Mouse (Mus musculus) liver, embryonic 14.5 days (tissue): ENCODE measurements around the gene Procr. TPM values are rescaled to one million over a fixed set of nuclear protein-coding genes. Genes with fewer than 3 reads are reported as not detected.

Experiments
- ATAC-seq: fragments of 200-750 bp; cut with Nextera tagmentation; 2 replicates; pipeline ENCODE4 v1.8.0; 2017; ENCODE audit warnings: moderate number of reproducible peaks, mild to moderate bottlenecking, moderate library complexity; ENCODE audit not compliant: insufficient read depth
- DNase-seq, 3 experiments: peaks; one replicate each; pipeline ENCODE4 v3.0.0-alpha.2; 2012 to 2013; ENCODE audit warnings: low read depth in 3 of 3, low spot score in 3 of 3
- H3K27ac ChIP-seq: fragments of 300-500 bp; sonication (generic); 2 replicates; pipeline ENCODE4 v1.5.1; 2014; ENCODE audit warnings: moderate library complexity, mild to moderate bottlenecking, control low read depth, inconsistent platforms
- H3K27me3 ChIP-seq: fragments of 300-500 bp; sonication (generic); 2 replicates; pipeline ENCODE4 v1.6.1; 2014; ENCODE audit warnings: mild to moderate bottlenecking, low read length, moderate library complexity; ENCODE audit not compliant: control insufficient read depth, insufficient read depth
- H3K36me3 ChIP-seq: fragments of 300-500 bp; sonication (generic); replicated peaks from 2 replicates; pipeline ENCODE4 v1.6.1; 2014; ENCODE audit warnings: low read depth; ENCODE audit not compliant: control insufficient read depth, insufficient read depth
- H3K4me1 ChIP-seq, 2 experiments: fragments of 200-500 bp in 1 of 2; fragments of 300-500 bp in 1 of 2; sonication (generic) in 1 of 2; replicated peaks; 2 replicates each; pipeline ENCODE4 v1.6.1; 2012 to 2014; ENCODE audit warnings: antibody characterized with exemption in 1 of 2, inconsistent platforms in 1 of 2, low read length in 1 of 2; ENCODE audit not compliant: control insufficient read depth in 2 of 2, insufficient read depth in 2 of 2
- H3K4me2 ChIP-seq: fragments of 300-500 bp; sonication (generic); 2 replicates; pipeline ENCODE4 v1.6.1; 2014; ENCODE audit warnings: low read depth, mild to moderate bottlenecking, control low read depth, moderate library complexity
- H3K4me3 ChIP-seq, 2 experiments: fragments of 200-500 bp in 1 of 2; fragments of 300-500 bp in 1 of 2; sonication (generic) in 1 of 2; 2 replicates each; pipeline ENCODE4 v1.5.1; 2012 to 2014; ENCODE audit warnings: low read depth in 2 of 2, low read length in 2 of 2, mild to moderate bottlenecking in 2 of 2, control low read depth in 1 of 2, inconsistent platforms in 1 of 2, moderate library complexity in 1 of 2; ENCODE audit not compliant: insufficient read depth in 1 of 2
- H3K9ac ChIP-seq: fragments of 300-500 bp; sonication (generic); replicated peaks from 2 replicates; pipeline ENCODE4 v1.6.1; 2014; ENCODE audit warnings: mild to moderate bottlenecking, control low read depth, moderate library complexity
- H3K9me3 ChIP-seq: fragments of 300-500 bp; sonication (generic); 2 replicates; pipeline ENCODE4 v1.6.1; 2016; ENCODE audit warnings: low read length, mixed read lengths; ENCODE audit not compliant: control insufficient read depth
- CTCF ChIP-seq: IDR thresholded peaks from 2 replicates; pipeline ENCODE4 v1.5.1; 2016; ENCODE audit warnings: antibody characterized with exemption, low read depth, control low read depth
- EP300 ChIP-seq: IDR thresholded peaks from 2 replicates; pipeline ENCODE4 v1.6.1; 2016; ENCODE audit warnings: antibody characterized with exemption, low read depth
- WGBS: fragments of 180-500 bp; shearing (Covaris S2); extraction: QIAGEN DNeasy Blood & Tissue Kit; methylation state at CpG from one replicate; pipeline ENCODE4 v1.1.7; 2014; ENCODE audit not compliant: insufficient replicate concordance; 5-methylcytosine and 5-hydroxymethylcytosine counted together
- polyA plus RNA-seq, 2 experiments: library from polyadenylated mRNA; depleted of rRNA in 1 of 2; stranded (reverse) in 1 of 2; unstranded in 1 of 2; fragments of >200 nt; fragmentation: Nextera tagmentation in 1 of 2; extraction: Ambion mirVana in 1 of 2; gene quantifications; 2 replicates each; pipeline versions ENCODE4 v1.2.1 to v1.2.3; 2012 to 2014

The Procr gene
- polyA plus RNA-seq, 2 experiments: 0.74 to 0.93 TPM

GRCm38 (mm10) chr2:155736936-155737335 is 14.0 kb upstream of the Procr start:
- Histone ChIP-seq H3K27ac (no peak overlapping the region), H3K4me2 (no peak overlapping the region), H3K9ac (no peak overlapping the region), H3K9me3 (no peaks in the 10 kb centered on the region), H3K4me3 (no peak overlapping the region), H3K4me1 (no peaks in the 10 kb centered on the region), H3K36me3 (no peaks in the 10 kb centered on the region), H3K27me3 (no peaks in the 10 kb centered on the region)
- WGBS: 52% methylated on average over 6 of the region's 6 CpGs
- TF ChIP-seq CTCF: no peak
- no peak for TF ChIP-seq EP300
- ATAC-seq: no peak
- no peak for DNase-seq

GRCm38 (mm10) chr2:155737803-155738202 is 13.1 kb upstream of the Procr start:
- DNase-seq: no peak
- no peak overlapping the region for H3K4me2 ChIP-seq
- WGBS: 38% methylated on average over 9 of the region's 9 CpGs
- no peak overlapping the region for H3K9ac ChIP-seq
- ATAC-seq: no peak
- peaks cover 0 to 5% of the 10 kb centered on the region in 2 experiments; a peak in 2 of 4 replicates for H3K4me1 ChIP-seq
- H3K4me3 ChIP-seq: no peak overlapping the region
- TF ChIP-seq CTCF (no peak), EP300 (no peak)
- no peaks in the 10 kb centered on the region for H3K9me3 ChIP-seq
- no peaks in the 10 kb centered on the region for H3K27me3 ChIP-seq
- no peaks in the 10 kb centered on the region for H3K36me3 ChIP-seq
- H3K27ac ChIP-seq: no peak overlapping the region

- 18% methylated on average over 11 of the region's 11 CpGs for WGBS
- Histone ChIP-seq H3K4me1 (peaks cover 0 to 11% of the 10 kb centered on the region in 2 experiments; a peak in 2 of 4 replicates), H3K4me2 (no peak overlapping the region), H3K27me3 (peaks cover 3% of the 10 kb centered on the region; the same call in 1 of the 2 replicates), H3K36me3 (no peaks in the 10 kb centered on the region), H3K27ac (no peak overlapping the region), H3K9ac (no peak overlapping the region), H3K9me3 (no peaks in the 10 kb centered on the region), H3K4me3 (no peak overlapping the region)
- TF ChIP-seq EP300: no peak
- no peak for TF ChIP-seq CTCF
- ATAC-seq (no peak), DNase-seq (no peak)
Observed at GRCm38 (mm10) chr2:155742211-155742610, 8.7 kb upstream of the Procr start.

GRCm38 (mm10) chr2:155742931-155743337 is 8.0 kb upstream of the Procr start:
- ATAC-seq (peak; percentile 45), DNase-seq (no peak)
- TF ChIP-seq EP300 (no peak), CTCF (no peak)
- no peak overlapping the region for H3K4me3 ChIP-seq
- 4% methylated on average over 12 of the region's 12 CpGs for WGBS
- H3K9me3 ChIP-seq: no peaks in the 10 kb centered on the region
- H3K36me3 ChIP-seq: no peaks in the 10 kb centered on the region
- no peak overlapping the region for H3K4me2 ChIP-seq
- H3K27ac ChIP-seq: no peak overlapping the region
- H3K27me3 ChIP-seq: peaks cover 3% of the 10 kb centered on the region; the same call in 1 of the 2 replicates
- no peak overlapping the region for H3K9ac ChIP-seq
- peaks cover 0 to 11% of the 10 kb centered on the region in 2 experiments; a peak in 2 of 4 replicates for H3K4me1 ChIP-seq

GRCm38 (mm10) chr2:155743351-155743750 is 7.6 kb upstream of the Procr start:
- H3K27me3 ChIP-seq: peaks cover 3% of the 10 kb centered on the region; the same call in 1 of the 2 replicates
- TF ChIP-seq CTCF: no peak
- no peak for TF ChIP-seq EP300

More at GRCm38 (mm10) chr2:155743351-155743750, 7.6 kb upstream of the Procr start:
- H3K4me3 ChIP-seq: no peak overlapping the region
- no peak overlapping the region for H3K27ac ChIP-seq
- 29% methylated on average over 9 of the region's 9 CpGs for WGBS
- H3K36me3 ChIP-seq: no peaks in the 10 kb centered on the region
- H3K4me1 ChIP-seq: peaks cover 0 to 11% of the 10 kb centered on the region in 2 experiments; a peak in 2 of 4 replicates
- H3K4me2 ChIP-seq: no peak overlapping the region
- no peaks in the 10 kb centered on the region for H3K9me3 ChIP-seq
- no peak for DNase-seq
- no peak for ATAC-seq
- no peak overlapping the region for H3K9ac ChIP-seq
